Mouse (Mus musculus): ENCODE measurements around the gene Prss36.
A peak's percentile ranks its signal among the peaks of the same experiment; 100 is the strongest.
"Not testable (repeated sequence)": the region's sequence is repeated elsewhere in the genome, so short reads cannot be mapped to it uniquely, and the experiment has no call there.

Prss36 gene

GRCm38 (mm10) chr7:127903971-127904796 is 42.3 kb downstream of the Prss36 start, which contains the start of gene Bckdk:
Bckdk (plus strand) TSS chr7:127904082.
- peak; percentile 79 for DNase-seq (ENCODE audit: low spot score)

- DNase-seq (ENCODE audit: low spot score): no peak
These were observed 44.8 kb downstream of the Prss36 start for GRCm38 (mm10) chr7:127901772-127902171.

- DNase-seq (ENCODE audit: low spot score): no peak
These were observed 46.5 kb downstream of the Prss36 start for GRCm38 (mm10) chr7:127899997-127900396.

GRCm38 (mm10) chr7:127898179-127898956 is 48.2 kb downstream of the Prss36 start:
- no peak for DNase-seq (ENCODE audit: low spot score)

- DNase-seq (ENCODE audit: low spot score): no peak
These were observed 49.0 kb downstream of the Prss36 start for GRCm38 (mm10) chr7:127897542-127897941.

GRCm38 (mm10) chr7:127896384-127896783 is 50.1 kb downstream of the Prss36 start:
- peak; percentile 48 for DNase-seq (ENCODE audit: low spot score)

GRCm38 (mm10) chr7:127895891-127896290 is 50.6 kb downstream of the Prss36 start:
- not testable (repeated sequence) for DNase-seq (ENCODE audit: low spot score)

- peak; percentile 95 for DNase-seq (ENCODE audit: low spot score)
These were observed 51.1 kb downstream of the Prss36 start, which contains the start of the genes Gm21974 and Vkorc1 for GRCm38 (mm10) chr7:127895442-127895841. Gm21974 (minus strand) TSS chr7:127895454. Vkorc1 (minus strand) TSS chr7:127895617.

- DNase-seq (ENCODE audit: low spot score): no peak
These were observed 52.0 kb downstream of the Prss36 start for GRCm38 (mm10) chr7:127894480-127894879.

GRCm38 (mm10) chr7:127890798-127891197 is 55.7 kb downstream of the Prss36 start, which contains the start of gene Prss53:
Prss53 (minus strand) TSS chr7:127890970.
- no peak for DNase-seq (ENCODE audit: low spot score)

GRCm38 (mm10) chr7:127888821-127889220 is 57.7 kb downstream of the Prss36 start:
- no peak for DNase-seq (ENCODE audit: low spot score)

- no peak for DNase-seq (ENCODE audit: low spot score)
These were observed 58.7 kb downstream of the Prss36 start for GRCm38 (mm10) chr7:127887781-127888180.

GRCm38 (mm10) chr7:127887191-127887590 is 59.3 kb downstream of the Prss36 start:
- DNase-seq (ENCODE audit: low spot score): no peak

GRCm38 (mm10) chr7:127886551-127886950 is 60.0 kb downstream of the Prss36 start:
- DNase-seq (ENCODE audit: low spot score): no peak

- peak; percentile 54 for DNase-seq (ENCODE audit: low spot score)
These were observed 60.6 kb downstream of the Prss36 start for GRCm38 (mm10) chr7:127885951-127886350.
